Mouse (Mus musculus): ENCODE results near the gene Scgb1a1. TPM values are rescaled to one million over a fixed set of nuclear protein-coding genes. Genes with fewer than 3 reads are reported as not detected.

The Scgb1a1 gene
- total RNA-seq, 2 experiments from 2014 or later = 1.7 to 5.3 TPM

GRCm38 (mm10) chr19:9047207-9047945 is 40.4 kb downstream of the Scgb1a1 start:
- DNase-seq (ENCODE audit: low spot score in 2 of 2) = no peak

DNA sequence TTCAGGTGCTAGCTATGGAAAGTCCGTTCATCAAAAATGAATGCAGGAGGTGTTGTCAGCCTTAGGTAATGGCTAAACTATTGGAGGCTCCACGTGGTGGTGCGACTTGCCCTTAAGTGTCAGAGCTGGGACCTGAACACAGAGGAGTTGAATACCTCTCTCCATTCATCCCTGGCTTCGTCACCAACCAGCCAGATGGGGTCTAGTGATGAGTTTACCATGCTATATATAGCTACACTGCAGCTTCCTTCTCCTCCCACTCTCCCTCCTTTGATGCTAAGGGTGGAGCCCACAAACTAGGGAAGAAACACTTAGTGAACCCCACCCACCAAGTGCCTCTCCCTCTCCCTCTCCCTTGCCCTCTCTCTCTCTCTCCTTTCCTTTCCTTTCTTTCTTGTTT is 43.5 kb downstream of the Scgb1a1 start:
- no peak for DNase-seq (ENCODE audit: low spot score in 2 of 2)

GRCm38 (mm10) chr19:9043123-9043522 is 44.6 kb downstream of the Scgb1a1 start:
- no peak for DNase-seq (ENCODE audit: low spot score in 2 of 2)

DNA sequence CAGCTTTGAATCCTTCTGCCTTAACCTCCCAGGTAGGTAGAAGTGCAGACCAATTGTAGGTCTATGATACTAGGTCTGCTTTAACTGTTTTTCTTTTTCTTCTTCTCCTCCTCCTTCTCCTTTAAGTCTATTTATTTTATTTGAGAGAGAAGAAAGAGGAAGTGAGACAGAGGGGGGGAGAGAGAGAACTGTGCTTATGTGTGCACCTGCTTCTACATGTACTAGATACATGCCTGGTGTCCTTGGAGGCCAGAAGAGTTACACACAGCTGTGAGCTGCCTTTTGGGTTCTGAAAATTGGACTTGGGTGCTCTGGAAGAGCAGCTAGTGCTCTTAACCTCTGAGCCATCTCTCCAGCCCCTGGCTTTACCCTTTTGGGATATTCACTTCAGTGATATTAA is 46.7 kb downstream of the Scgb1a1 start:
- no peak for DNase-seq (ENCODE audit: low spot score in 2 of 2)

DNA sequence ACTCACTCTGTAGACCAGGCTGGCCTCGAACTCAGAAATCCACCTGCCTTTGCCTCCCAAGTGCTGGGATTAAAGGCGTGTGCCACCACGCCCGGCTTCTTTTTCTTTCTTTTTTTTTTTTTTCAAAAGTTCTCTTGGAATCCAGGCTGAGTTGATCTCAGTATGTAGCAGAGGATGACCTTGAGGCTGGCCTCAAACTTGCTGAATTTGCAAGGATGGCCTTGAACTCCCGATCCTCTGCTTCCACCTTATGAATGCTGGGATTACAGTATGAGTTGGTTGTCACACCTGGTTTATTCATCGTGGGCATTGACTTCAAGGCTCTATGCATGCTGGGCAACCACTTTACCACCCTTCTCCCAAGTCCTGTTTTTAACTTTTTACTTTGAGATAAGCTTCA is 47.1 kb downstream of the Scgb1a1 start:
- no peak for DNase-seq (ENCODE audit: low spot score in 2 of 2)

DNA sequence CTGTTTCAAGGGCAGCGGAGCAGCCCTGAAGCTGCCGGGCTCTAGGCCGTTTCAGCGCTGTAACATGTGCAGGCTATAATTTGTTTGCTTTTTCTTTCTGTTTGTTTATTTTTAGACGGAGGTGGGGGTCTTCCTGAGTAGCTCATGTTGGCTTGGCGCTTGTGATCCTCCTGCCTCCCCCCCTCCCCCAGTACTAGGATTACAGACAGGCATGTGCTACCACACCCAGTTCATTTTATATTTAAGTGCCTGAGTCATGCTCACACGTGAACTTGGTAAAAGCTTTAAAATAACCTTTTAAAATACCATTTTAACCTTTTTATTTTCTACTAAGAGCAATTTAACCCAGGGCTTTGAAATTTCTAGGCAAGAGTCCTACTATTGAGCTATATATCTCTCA is 47.8 kb downstream of the Scgb1a1 start:
- no peak for DNase-seq (ENCODE audit: low spot score in 2 of 2)

GRCm38 (mm10) chr19:9039266-9039665 is 48.5 kb downstream of the Scgb1a1 start:
- no peak for DNase-seq (ENCODE audit: low spot score in 2 of 2)

GRCm38 (mm10) chr19:9038136-9038535 is 49.6 kb downstream of the Scgb1a1 start:
- no peak for DNase-seq (ENCODE audit: low spot score in 2 of 2)

GRCm38 (mm10) chr19:9035101-9035500 is 52.7 kb downstream of the Scgb1a1 start:
- no peak for DNase-seq (ENCODE audit: low spot score in 2 of 2)

GRCm38 (mm10) chr19:9034480-9034879 is 53.3 kb downstream of the Scgb1a1 start:
- DNase-seq (ENCODE audit: low spot score in 2 of 2) = no peak

Other genes starting within 250 kb of the Scgb1a1 start
- gene Gng3, start 248.8 kb downstream of the Scgb1a1 start, total RNA-seq (2021) = under 1 TPM; 0.17 to 0.26 TPM
- gene Lrrn4cl, start 237.2 kb downstream of the Scgb1a1 start, total RNA-seq (2021) = 10 to 100 TPM; 18.7 to 22.9 TPM
- 100 to 1,000 TPM; 149 to 158 TPM for gene Ubxn1, start 216.5 kb downstream of the Scgb1a1 start, total RNA-seq (2021)
- gene Uqcc3, start 207.0 kb downstream of the Scgb1a1 start, total RNA-seq (2021) = 10 to 100 TPM; 48.1 to 49.3 TPM
- gene Lbhd1, start 204.2 kb downstream of the Scgb1a1 start, total RNA-seq (2021) = 10 to 100 TPM in 1 of 2 experiments, 1 to 10 TPM in 1; 2.4 to 11.4 TPM
- not detected for gene Gm49403, start 204.0 kb downstream of the Scgb1a1 start, total RNA-seq (2021)
- gene 1810009A15Rik, start 199.1 kb downstream of the Scgb1a1 start, total RNA-seq (2021) = 10 to 100 TPM; 30.0 to 30.9 TPM
- gene Gm49416, start 199.0 kb downstream of the Scgb1a1 start, total RNA-seq (2021) = 1 to 10 TPM; 1.5 to 2.9 TPM
- 10 to 100 TPM; 19.0 to 20.1 TPM for gene Ints5, start 195.0 kb downstream of the Scgb1a1 start, total RNA-seq (2021)
- 10 to 100 TPM; 74.2 to 77.0 TPM for gene Ganab, start 189.9 kb downstream of the Scgb1a1 start, total RNA-seq (2021)
- gene B3gat3, start 167.6 kb downstream of the Scgb1a1 start, total RNA-seq (2021) = 10 to 100 TPM; 29.6 to 31.6 TPM
- 1 to 10 TPM; 4.4 to 4.9 TPM for gene Rom1, start 158.6 kb downstream of the Scgb1a1 start, total RNA-seq (2021)
- gene Eml3, start 158.4 kb downstream of the Scgb1a1 start, total RNA-seq (2021) = 10 to 100 TPM; 24.3 to 26.7 TPM
- 10 to 100 TPM; 61.1 to 69.8 TPM for gene Mta2, start 146.1 kb downstream of the Scgb1a1 start, total RNA-seq (2021)
- 10 to 100 TPM; 12.7 to 14.9 TPM for gene Tut1, start 134.1 kb downstream of the Scgb1a1 start, total RNA-seq (2021)
- 100 to 1,000 TPM; 704 to 748 TPM for gene Eef1g, start 120.9 kb downstream of the Scgb1a1 start, total RNA-seq (2021)
- 100 to 1,000 TPM; 377 to 414 TPM for gene Ahnak, start 98.7 kb downstream of the Scgb1a1 start, total RNA-seq (2021)
- gene Asrgl1, start 47.7 kb upstream of the Scgb1a1 start, total RNA-seq (2021) = 10 to 100 TPM; 11.5 to 14.4 TPM

Measured in gastrocnemius, postnatal 4 days (tissue).